In the genomic region with DNA sequence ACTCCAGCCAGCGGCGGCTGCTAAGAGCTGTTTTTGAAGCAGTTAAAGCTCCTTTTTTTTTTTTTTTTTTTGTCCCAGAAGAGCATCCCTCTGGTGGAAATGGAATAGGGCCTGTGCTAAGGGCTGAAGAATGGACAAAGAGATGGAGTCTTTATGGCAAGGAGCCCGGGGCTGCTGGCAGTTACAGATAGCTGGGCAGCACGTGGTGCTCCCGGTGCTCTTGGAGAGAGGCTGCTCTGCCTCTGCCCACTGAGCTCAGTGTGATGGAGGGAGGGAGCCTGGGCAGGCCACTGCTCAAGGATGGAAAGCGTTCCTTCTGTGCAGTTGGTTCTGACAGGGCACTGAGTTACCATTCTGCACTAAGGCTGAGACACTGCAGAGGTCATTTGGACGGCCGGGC, we compare ENCODE assay signal across 9 mouse cellular contexts. TPM values are rescaled to one million over a fixed set of nuclear protein-coding genes. Genes with fewer than 3 reads are reported as not detected.
A peak's percentile ranks its signal among the peaks of the same experiment; 100 is the strongest.
DNase-seq lines count a peak whose midpoint lies in the region; ATAC-seq and TF ChIP-seq lines count a peak whose summit lies in the region.
"Had no signal": no experiment of that assay in that cellular context is flagged by ENCODE, and none has a peak within 500 bp of the region (broad histone marks: within the 10 kb centered on the region; RNA-seq: fewer than 3 reads in every experiment).

No protein-coding gene starts in this region.

- H3K9ac ChIP-seq in kidney, embryonic 15.5 days, result no peak overlapping the region

- H3K4me1 ChIP-seq in kidney, embryonic 15.5 days, result peaks cover 51% of the 10 kb centered on the region

- no peak for TF ChIP-seq POLR2A in myocyte (IDR thresholded peaks at IDR 0.05; ENCODE audit: insufficient read length, low read depth)

- H3K79me2 ChIP-seq in myocyte (ENCODE audit: control insufficient read depth, insufficient read depth), result peaks cover 79% of the 10 kb centered on the region

- no peak overlapping the region for H3K4me2 ChIP-seq in kidney, embryonic 15.5 days
- H3K4me2 ChIP-seq in myocyte (ENCODE audit: low read depth), result peak overlapping the region; percentile 72

- H3K27me3 ChIP-seq in kidney, embryonic 15.5 days, result no peaks in the 10 kb centered on the region
- H3K27me3 ChIP-seq in myocyte (ENCODE audit: control insufficient read depth, insufficient read depth, insufficient read length), result no peaks in the 10 kb centered on the region

- 0 out of 2 replicates have a peak overlapping the region, but pooled peaks have one; percentile 28 for H3K27ac ChIP-seq in kidney, embryonic 15.5 days
- H3K27ac ChIP-seq: kidney, postnatal 0 days had no signal

- ATAC-seq in kidney, embryonic 15.5 days (replicated peaks; ENCODE audit: low FRiP score), result no peak

- DNase-seq in adrenal gland, postnatal 36 days, result peak; percentile 28 to 68
- no peak for DNase-seq in adrenal gland, adult 2 months
- DNase-seq in right cerebral cortex, adult 18-20 months, result peak; percentile 37
- no peak for DNase-seq in right cerebral cortex, postnatal 4 days
- DNase-seq in urinary bladder, postnatal 10 days (ENCODE audit: low spot score), result no peak
- no peak for DNase-seq in left cerebral cortex, adult 9 months (ENCODE audit: low spot score in 2 of 2)

- no peak overlapping the region for H3K4me3 ChIP-seq in kidney, embryonic 15.5 days (replicated peaks)
- H3K4me3 ChIP-seq in myocyte, result no peak overlapping the region

- H3K36me3 ChIP-seq in kidney, embryonic 15.5 days, result no peaks in the 10 kb centered on the region
- no peaks in the 10 kb centered on the region for H3K36me3 ChIP-seq in myocyte (ENCODE audit: control insufficient read depth, insufficient read depth)

- H3K9me3 ChIP-seq in kidney, embryonic 15.5 days (replicated peaks), result no peaks in the 10 kb centered on the region

- WGBS in kidney, embryonic 15.5 days, result 25% methylated on average over 8 of the region's 8 CpGs

- H3ac ChIP-seq in myocyte (ENCODE audit: control insufficient read depth, insufficient read length), result no peak overlapping the region

TF ChIP-seq in myocyte, 11 proteins besides CTCF, POLR2A, EP300 and RAD21:
- TF ChIP-seq CEBPB (IDR thresholded peaks at IDR 0.05; ENCODE audit: insufficient read depth, poor library complexity, severe bottlenecking), result no peak
- TF ChIP-seq SRF (IDR thresholded peaks at IDR 0.05; ENCODE audit: control insufficient read depth, insufficient read length, low read depth), result no peak
- no peak for TF ChIP-seq MYOD1 (IDR thresholded peaks at IDR 0.05; ENCODE audit: control insufficient read depth in 1 of 3, insufficient read length in 2 of 3, low read depth in 2 of 3)
- no peak for TF ChIP-seq POLR2AphosphoS2 (IDR thresholded peaks at IDR 0.05; ENCODE audit: insufficient read length, low read depth)
- TF ChIP-seq REST (IDR thresholded peaks at IDR 0.05; ENCODE audit: insufficient read depth, insufficient read length), result no peak
- no peak for TF ChIP-seq MAX (IDR thresholded peaks at IDR 0.05; ENCODE audit: low read depth)
- no peak for TF ChIP-seq MYOG (IDR thresholded peaks at IDR 0.05; ENCODE audit: control insufficient read depth in 1 of 3, insufficient read depth in 1 of 3, insufficient read length in 2 of 3, low read depth in 2 of 3)
- no peak for TF ChIP-seq USF1 (IDR thresholded peaks at IDR 0.05; ENCODE audit: low read depth)
- no peak for TF ChIP-seq TCF12 (IDR thresholded peaks at IDR 0.05; ENCODE audit: insufficient read depth, poor library complexity, severe bottlenecking)
- TF ChIP-seq TCF3 (IDR thresholded peaks at IDR 0.05; ENCODE audit: insufficient read length, low read depth), result no peak
- TF ChIP-seq E2F4 (IDR thresholded peaks at IDR 0.05; ENCODE audit: insufficient read depth), result no peak

RNA-seq across cellular contexts. Expression of a gene that starts 53.6 kb away (rescaled TPM):
- 10 to 100 TPM; 36.3 to 42.5 TPM for total RNA-seq in adrenal gland, postnatal 36 days (2021)
- total RNA-seq in adrenal gland, adult 2 months (2021), result 10 to 100 TPM; 31.5 to 34.3 TPM
- 14.1 and 17.0 TPM in 2 replicates for polyA plus RNA-seq in adrenal gland, adult 2 months (2012; rRNA removed)
- 8.5 and 10.2 TPM in 2 replicates for polyA plus RNA-seq in kidney, embryonic 15.5 days (2015; fragmentation: Nextera tagmentation; extraction: Ambion mirVana)
- 7.4 TPM for polyA plus RNA-seq in myocyte (2012; fragmentation: generic; extraction: Trizol)

Comparison
In these comparisons a context has a peak if more than half of its experiments do, and no peak if none do; other contexts are left out.
1. DNase-seq: peak in adrenal gland, postnatal 36 days (2 of 2) and right cerebral cortex, adult 18-20 months (single experiment); none in adrenal gland, adult 2 months (single experiment), right cerebral cortex, postnatal 4 days (single experiment), urinary bladder, postnatal 10 days (single experiment) and left cerebral cortex, adult 9 months (0 of 2).